Mouse (Mus musculus) MEL (cell line): ENCODE results near the gene Tspo2. TPM values are rescaled to one million over a fixed set of nuclear protein-coding genes. Genes with fewer than 3 reads are reported as not detected.

ENCODE experiments used
- DNase-seq: peaks from one replicate; pipeline ENCODE4 v3.0.0; 2011; ENCODE audit warnings: low read depth, low spot score
- H3K27ac ChIP-seq: 2 replicates; pipeline ENCODE4 v1.5.1; 2012; ENCODE audit warnings: low read depth, mild to moderate bottlenecking, control low read depth, low read length, moderate library complexity; ENCODE audit not compliant: control insufficient read depth
- H3K27me3 ChIP-seq, 2 experiments: fragments of 150-350 bp in 1 of 2; sonication (generic) in 1 of 2; 2 replicates each; pipeline ENCODE4 v1.6.1; 2012; ENCODE audit warnings: low read length in 2 of 2, mild to moderate bottlenecking in 2 of 2, improper control_type of control experiment in 1 of 2, moderate library complexity in 1 of 2; ENCODE audit not compliant: insufficient read depth in 2 of 2, control insufficient read depth in 1 of 2
- H3K36me3 ChIP-seq, 2 experiments: 2 replicates each; pipeline ENCODE4 v1.6.1; 2012 to 2014; ENCODE audit warnings: low read length in 2 of 2, improper control_type of control experiment in 1 of 2, inconsistent platforms in 1 of 2, mild to moderate bottlenecking in 1 of 2; ENCODE audit not compliant: insufficient read depth in 2 of 2, control insufficient read depth in 1 of 2
- H3K4me1 ChIP-seq, 2 experiments: fragments of 150-350 bp in 1 of 2; sonication (generic) in 1 of 2; 2 replicates each; pipeline ENCODE4 v1.6.1; 2012; ENCODE audit warnings: low read length in 2 of 2, improper control_type of control experiment in 1 of 2, mild to moderate bottlenecking in 1 of 2; ENCODE audit not compliant: insufficient read depth in 2 of 2, control insufficient read depth in 1 of 2
- H3K4me3 ChIP-seq, 2 experiments: fragments of 150-350 bp in 1 of 2; sonication (generic) in 1 of 2; 2 replicates each; pipeline ENCODE4 v1.5.1; 2012; ENCODE audit warnings: low read depth in 2 of 2, low read length in 2 of 2, mild to moderate bottlenecking in 2 of 2, moderate library complexity in 2 of 2, control low read depth in 1 of 2, improper control_type of control experiment in 1 of 2; ENCODE audit not compliant: control insufficient read depth in 1 of 2, insufficient read depth in 1 of 2
- H3K79me2 ChIP-seq: 2 replicates; pipeline ENCODE4 v1.6.1; 2012; ENCODE audit warnings: mild to moderate bottlenecking, low read length, moderate library complexity; ENCODE audit not compliant: control insufficient read depth, poor library complexity, insufficient read depth
- H3K9ac ChIP-seq: 2 replicates; pipeline ENCODE4 v1.6.1; 2012; ENCODE audit warnings: low read depth, mild to moderate bottlenecking, control low read depth, low read length, moderate library complexity; ENCODE audit not compliant: control insufficient read depth, poor library complexity, severe bottlenecking
- H3K9me3 ChIP-seq: fragments of 150-350 bp; sonication (generic); replicated peaks from 2 replicates; pipeline ENCODE4 v1.6.1; 2012; ENCODE audit warnings: mild to moderate bottlenecking, low read length, improper control_type of control experiment, moderate library complexity; ENCODE audit not compliant: insufficient read depth
- CHD1 ChIP-seq: IDR thresholded peaks from 2 replicates; pipeline ENCODE4 v1.6.1; 2012; ENCODE audit warnings: low read depth, mild to moderate bottlenecking, inconsistent platforms, low read length, improper control_type of control experiment
- CTCF ChIP-seq, 3 experiments: IDR thresholded peaks in 2 of 3; conservative IDR thresholded peaks in 1 of 3; 2 replicates each; pipeline ENCODE4 v1.5.1; 2011 to 2012; ENCODE audit warnings: low read length in 3 of 3, low read depth in 2 of 3, mild to moderate bottlenecking in 2 of 3, improper control_type of control experiment in 1 of 3, inconsistent platforms in 1 of 3, mixed read lengths in 1 of 3, moderate library complexity in 1 of 3; ENCODE audit not compliant: control insufficient read depth in 1 of 3, insufficient read depth in 1 of 3, poor library complexity in 1 of 3, severe bottlenecking in 1 of 3
- GABPA ChIP-seq: IDR thresholded peaks from 2 replicates; pipeline ENCODE4 v1.6.1; 2012; ENCODE audit warnings: low read depth, mild to moderate bottlenecking, inconsistent platforms, low read length, improper control_type of control experiment, moderate library complexity
- HCFC1 ChIP-seq: IDR thresholded peaks from 2 replicates; pipeline ENCODE4 v1.6.1; 2012; ENCODE audit warnings: low read depth, mild to moderate bottlenecking, inconsistent platforms, low read length, improper control_type of control experiment, moderate library complexity
- MAFK ChIP-seq: IDR thresholded peaks from 2 replicates; pipeline ENCODE4 v1.6.1; 2011; ENCODE audit warnings: low read depth, mild to moderate bottlenecking, low read length, improper control_type of control experiment, borderline replicate concordance
- MAX ChIP-seq: IDR thresholded peaks from 2 replicates; pipeline ENCODE4 v1.6.1; 2011; ENCODE audit warnings: low read length, improper control_type of control experiment
- MXI1 ChIP-seq: IDR thresholded peaks from 2 replicates; pipeline ENCODE4 v1.6.1; 2011; ENCODE audit warnings: mild to moderate bottlenecking, low read depth, low read length, improper control_type of control experiment
- MYB ChIP-seq: IDR thresholded peaks from 2 replicates; pipeline ENCODE4 v1.6.1; 2011; ENCODE audit warnings: mild to moderate bottlenecking, low read depth, low read length, improper control_type of control experiment
- MYC ChIP-seq: IDR thresholded peaks from 2 replicates; pipeline ENCODE4 v1.6.1; 2011; ENCODE audit warnings: low read depth, mild to moderate bottlenecking, low read length, improper control_type of control experiment, moderate library complexity
- NELFE ChIP-seq: IDR thresholded peaks from 2 replicates; pipeline ENCODE4 v1.6.1; 2011; ENCODE audit warnings: low read depth, low read length, improper control_type of control experiment
- POLR2AphosphoS5 ChIP-seq: IDR thresholded peaks from 2 replicates; pipeline ENCODE4 v1.6.1; 2012; ENCODE audit warnings: low read depth, borderline replicate concordance, mild to moderate bottlenecking, inconsistent platforms, low read length, moderate library complexity, mixed read lengths
- RAD21 ChIP-seq: IDR thresholded peaks from 2 replicates; pipeline ENCODE4 v1.6.1; 2011; ENCODE audit warnings: mild to moderate bottlenecking, low read depth, low read length, improper control_type of control experiment
- SIN3A ChIP-seq: IDR thresholded peaks from 2 replicates; pipeline ENCODE4 v1.6.1; 2012; ENCODE audit warnings: low read length, improper control_type of control experiment, inconsistent platforms
- UBTF ChIP-seq: IDR thresholded peaks from 2 replicates; pipeline ENCODE4 v1.6.1; 2012; ENCODE audit warnings: low read depth, mild to moderate bottlenecking, inconsistent platforms, low read length, improper control_type of control experiment, moderate library complexity, borderline replicate concordance; ENCODE audit not compliant: insufficient read depth
- USF1 ChIP-seq: IDR thresholded peaks from 2 replicates; pipeline ENCODE4 v1.6.1; 2014; ENCODE audit warnings: low read depth, mild to moderate bottlenecking, inconsistent platforms, low read length, improper control_type of control experiment, moderate library complexity
- ZKSCAN1 ChIP-seq: IDR thresholded peaks from 2 replicates; pipeline ENCODE4 v1.6.1; 2012; ENCODE audit warnings: low read depth, mild to moderate bottlenecking, inconsistent platforms, low read length, improper control_type of control experiment, moderate library complexity
- polyA plus RNA-seq, 2 experiments: library from polyadenylated mRNA; stranded (reverse) in 1 of 2; unstranded in 1 of 2; fragments of >175 nt in 1 of 2; fragments of >200 nt in 1 of 2; gene quantifications; 2 replicates each; pipeline versions ENCODE4 v1.2.1 to v1.2.4; 2012; ENCODE audit warnings: low replicate concordance in 2 of 2, low read depth in 1 of 2; ENCODE audit not compliant: insufficient read length in 2 of 2, insufficient read depth in 1 of 2, missing spikeins in 1 of 2
- total RNA-seq: library from RNA; depleted of rRNA; stranded (reverse); fragments of 300-350 nt; gene quantifications from 2 replicates; pipeline ENCODE4 v1.2.3, GENCODE M21; 2012

Tspo2 gene
- total and polyA plus RNA-seq, 3 experiments: 3.7 to 14.6 TPM; not detected in 1

GRCm38 (mm10) chr17:48425823-48426612 is 25.3 kb downstream of the Tspo2 start (continued):
- TF ChIP-seq HCFC1: no peak
- TF ChIP-seq NELFE: no peak
- TF ChIP-seq POLR2AphosphoS5: no peak

DNA sequence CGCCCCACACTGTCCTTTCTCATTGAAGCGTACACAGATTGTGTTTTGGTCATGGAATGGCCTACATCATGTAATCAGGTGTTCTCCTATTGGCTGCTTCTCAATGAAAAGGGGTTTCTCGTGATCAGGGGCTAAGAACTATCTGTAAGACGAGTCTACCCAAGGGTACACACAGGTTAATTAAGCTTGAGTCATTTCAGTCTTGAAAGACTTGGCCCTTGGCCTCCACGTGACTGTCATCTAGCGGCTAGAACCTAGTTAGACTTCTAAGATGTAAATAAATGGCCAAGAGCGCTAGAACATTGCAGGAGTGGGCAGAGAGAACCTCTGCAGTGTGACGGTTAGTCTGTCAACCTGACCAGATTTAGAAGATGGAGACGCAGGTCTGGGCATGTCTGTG is 27.1 kb downstream of the Tspo2 start:
- Histone ChIP-seq H3K4me1 (peaks cover 7 to 13% of the 10 kb centered on the region in 2 experiments), H3K9me3 (no peaks in the 10 kb centered on the region)

GRCm38 (mm10) chr17:48419571-48419970 is 31.8 kb downstream of the Tspo2 start:
- Histone ChIP-seq H3K27me3 (no peaks in the 10 kb centered on the region), H3K9me3 (no peaks in the 10 kb centered on the region), H3K36me3 (peaks cover 0 to 20% of the 10 kb centered on the region in 2 experiments; a peak in 2 of 4 replicates), H3K79me2 (no peaks in the 10 kb centered on the region), H3K27ac (no peak overlapping the region), H3K4me3 (no peak overlapping the region), H3K9ac (no peak overlapping the region)
- TF ChIP-seq MAFK: no peak
- TF ChIP-seq MAX: no peak
- no peak for TF ChIP-seq MXI1
- TF ChIP-seq USF1: no peak
- no peak for TF ChIP-seq POLR2AphosphoS5
- TF ChIP-seq, all 39 proteins: peak for 0
- no peak for DNase-seq
- H3K4me1 ChIP-seq: peaks cover 11 to 15% of the 10 kb centered on the region in 2 experiments

More for the DNA sequence above, 27.1 kb downstream of the Tspo2 start:
- no peaks in the 10 kb centered on the region for H3K27me3 ChIP-seq
- TF ChIP-seq MYC: no peak
- no peak for TF ChIP-seq RAD21
- TF ChIP-seq UBTF: no peak
- no peak for TF ChIP-seq SIN3A
- no peak for TF ChIP-seq NELFE
- TF ChIP-seq GABPA: no peak
- TF ChIP-seq MYB: no peak
- no peak for TF ChIP-seq CHD1
- TF ChIP-seq CTCF (IDR thresholded peaks at IDR 0.05 in 2 of 3, conservative IDR thresholded peaks at IDR 0.05 in 1 of 3; ENCODE audit: control insufficient read depth in 1 of 3, insufficient read depth in 1 of 3, low read depth in 2 of 3, low read length in 3 of 3, poor library complexity in 1 of 3, severe bottlenecking in 1 of 3): no peak
- TF ChIP-seq ZKSCAN1: no peak
- TF ChIP-seq, all 39 proteins: peak for 0
- H3K4me3 ChIP-seq: no peak overlapping the region
- H3K9ac ChIP-seq: no peak overlapping the region
- DNase-seq: no peak
- no peaks in the 10 kb centered on the region for H3K79me2 ChIP-seq
- H3K27ac ChIP-seq: no peak overlapping the region
- peaks cover 0 to 4% of the 10 kb centered on the region in 2 experiments; a peak in 2 of 4 replicates for H3K36me3 ChIP-seq
